Mouse (Mus musculus) C2C12 (cell line): ENCODE data around the gene Tfr2. TPM values are rescaled to one million over a fixed set of nuclear protein-coding genes. Genes with fewer than 3 reads are reported as not detected.

Experiments used
- H3K27me3 ChIP-seq: one replicate; pipeline ENCODE4 v1.6.1; 2011; ENCODE audit not compliant: control insufficient read depth, insufficient read depth, insufficient read length
- H3K36me3 ChIP-seq: one replicate; pipeline ENCODE4 v1.6.1; 2011; ENCODE audit not compliant: control insufficient read depth, insufficient read depth
- H3K4me3 ChIP-seq: one replicate; pipeline ENCODE4 v1.5.1; 2011; ENCODE audit warnings: mild to moderate bottlenecking, control low read depth; ENCODE audit not compliant: poor library complexity, insufficient read depth, severe bottlenecking
- H3K79me2 ChIP-seq: one replicate; pipeline ENCODE4 v1.6.1; 2011; ENCODE audit not compliant: control insufficient read depth, insufficient read depth
- H3K79me3 ChIP-seq: one replicate; pipeline ENCODE4 v1.6.1; 2011; ENCODE audit warnings: low read depth, control low read depth
- H3ac ChIP-seq: one replicate; pipeline ENCODE3; 2011; ENCODE audit warnings: low read depth; ENCODE audit not compliant: control insufficient read depth, insufficient read length
- CEBPB ChIP-seq: IDR thresholded peaks from one replicate; pipeline ENCODE4 v1.6.1; 2011; ENCODE audit warnings: low read depth, mild to moderate bottlenecking, control low read depth, moderate library complexity
- CTCF ChIP-seq: IDR thresholded peaks from one replicate; pipeline ENCODE4 v1.5.1; 2011; ENCODE audit not compliant: control insufficient read depth, insufficient read depth, insufficient read length
- FOSL1 ChIP-seq: IDR thresholded peaks from one replicate; pipeline ENCODE4 v1.8.0; 2011; ENCODE audit warnings: mild to moderate bottlenecking, low read length; ENCODE audit not compliant: poor library complexity, insufficient read depth, severe bottlenecking
- MAX ChIP-seq: IDR thresholded peaks from one replicate; pipeline ENCODE4 v1.6.1; 2011; ENCODE audit warnings: mild to moderate bottlenecking, control low read depth
- MYOD1 ChIP-seq: IDR thresholded peaks from one replicate; pipeline ENCODE4 v1.6.1; 2011; ENCODE audit warnings: low read depth; ENCODE audit not compliant: control insufficient read depth, insufficient read length
- MYOG ChIP-seq: IDR thresholded peaks from one replicate; pipeline ENCODE4 v1.6.1; 2011; ENCODE audit not compliant: control insufficient read depth, insufficient read length; ENCODE audit errors: extremely low read depth
- USF1 ChIP-seq: IDR thresholded peaks from one replicate; pipeline ENCODE4 v1.6.1; 2011; ENCODE audit warnings: low read depth, mild to moderate bottlenecking, control low read depth, moderate library complexity
- polyA plus RNA-seq: library from polyadenylated mRNA; unstranded; fragments of >200 nt; fragmentation: generic; extraction: Trizol; gene quantifications from one replicate; pipeline ENCODE4 v1.2.1, GENCODE M21; 2012; ENCODE audit warnings: missing spikeins

Gene Tfr2
- polyA plus RNA-seq, 1 experiment = 0.14 TPM

DNA sequence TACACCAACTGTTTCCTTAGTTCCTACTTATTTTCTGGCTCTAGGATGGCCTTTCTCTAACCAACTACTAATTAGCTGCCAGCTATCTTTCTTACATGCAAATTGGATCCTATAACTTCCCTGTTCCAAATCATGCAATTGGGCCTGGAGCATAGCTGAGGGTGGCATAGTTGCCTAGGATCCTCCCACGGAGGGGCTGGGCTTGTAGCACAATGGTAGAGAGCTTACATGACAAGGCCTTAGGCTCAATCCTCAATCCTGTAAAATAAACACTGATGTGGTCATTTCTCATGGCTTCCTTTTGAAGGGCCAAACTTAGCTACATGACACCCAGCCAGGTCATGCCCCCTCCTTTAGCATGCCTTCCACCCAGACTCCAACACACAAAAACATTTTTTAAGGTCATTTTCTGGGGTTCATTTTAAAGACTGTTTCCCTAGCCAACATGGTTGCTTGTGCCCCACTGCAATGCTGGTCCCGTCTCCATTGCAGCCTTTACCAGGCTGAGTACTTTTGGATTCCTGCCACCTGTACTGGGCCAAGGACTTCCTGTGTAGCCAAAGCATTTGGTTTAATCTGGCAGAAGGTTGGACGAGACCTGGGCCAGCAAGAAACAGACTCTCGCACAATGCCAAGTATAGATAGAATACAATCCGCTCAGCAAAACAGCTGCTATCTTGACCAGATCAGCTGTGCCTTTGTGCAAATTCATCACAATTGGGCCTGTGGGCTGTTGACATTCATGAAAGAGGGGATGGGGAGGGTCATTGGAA, 27.7 kb upstream of the Tfr2 start:
- H3K79me3 ChIP-seq = no peaks in the 10 kb centered on the region
- no peaks in the 10 kb centered on the region for H3K79me2 ChIP-seq
- H3K36me3 ChIP-seq = no peaks in the 10 kb centered on the region
- TF ChIP-seq MYOG (no peak), MAX (no peak), FOSL1 (no peak), CEBPB (no peak), USF1 (no peak), MYOD1 (no peak), CTCF (no peak)
- peaks cover 10% of the 10 kb centered on the region for H3K27me3 ChIP-seq
- H3ac ChIP-seq = no peak overlapping the region
- H3K4me3 ChIP-seq = no peak overlapping the region

DNA sequence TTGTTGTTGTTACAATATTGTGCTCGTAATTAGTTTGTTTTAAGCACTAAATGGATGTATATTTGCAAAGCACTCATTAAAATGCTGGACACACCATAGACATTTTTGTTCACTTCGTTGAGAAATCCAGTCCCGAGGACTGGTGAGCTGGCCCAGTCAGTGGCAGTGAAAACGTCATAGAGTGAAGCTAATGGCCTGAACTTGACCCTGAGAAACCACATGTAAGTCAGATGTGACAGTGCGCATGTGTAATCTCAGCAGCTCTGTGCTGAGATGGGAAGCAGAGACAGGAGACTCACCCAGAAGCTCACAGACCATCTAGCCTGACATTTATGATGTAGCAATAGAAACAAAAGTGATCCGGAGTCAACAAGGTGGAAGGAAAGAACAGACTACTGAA, 24.7 kb upstream of the Tfr2 start:
- H3K36me3 ChIP-seq = no peaks in the 10 kb centered on the region
- no peak overlapping the region for H3K4me3 ChIP-seq
- no peaks in the 10 kb centered on the region for H3K79me3 ChIP-seq
- H3K27me3 ChIP-seq = peaks cover 17% of the 10 kb centered on the region
- no peaks in the 10 kb centered on the region for H3K79me2 ChIP-seq
- TF ChIP-seq USF1 (no peak), CTCF (no peak), FOSL1 (no peak), CEBPB (no peak), MAX (no peak), MYOG (no peak), MYOD1 (no peak)
- H3ac ChIP-seq = no peak overlapping the region

DNA sequence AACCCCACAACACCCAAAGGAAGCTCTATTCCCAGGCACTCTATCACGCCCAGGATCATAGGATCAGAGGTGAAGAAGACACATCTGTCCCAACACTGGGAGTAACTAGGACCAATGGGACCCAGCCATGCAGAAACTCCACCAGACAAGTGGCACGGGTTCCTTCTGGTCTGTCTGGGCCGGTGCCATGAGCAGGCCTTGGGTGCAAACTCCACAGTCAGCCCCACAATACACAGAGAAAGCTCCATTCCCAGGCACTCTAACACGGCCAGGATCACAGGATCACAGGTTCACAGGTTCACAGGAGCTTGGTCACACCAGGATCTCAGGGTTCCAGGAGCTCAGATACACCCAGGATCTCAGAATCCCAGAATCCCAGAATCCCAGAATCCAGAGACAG, 24.0 kb upstream of the Tfr2 start:
- Histone ChIP-seq H3K27me3 (peaks cover 17% of the 10 kb centered on the region), H3K79me3 (no peaks in the 10 kb centered on the region), H3K36me3 (no peaks in the 10 kb centered on the region), H3K4me3 (no peak overlapping the region), H3K79me2 (no peaks in the 10 kb centered on the region), H3ac (no peak overlapping the region)
- no peak for TF ChIP-seq FOSL1

DNA sequence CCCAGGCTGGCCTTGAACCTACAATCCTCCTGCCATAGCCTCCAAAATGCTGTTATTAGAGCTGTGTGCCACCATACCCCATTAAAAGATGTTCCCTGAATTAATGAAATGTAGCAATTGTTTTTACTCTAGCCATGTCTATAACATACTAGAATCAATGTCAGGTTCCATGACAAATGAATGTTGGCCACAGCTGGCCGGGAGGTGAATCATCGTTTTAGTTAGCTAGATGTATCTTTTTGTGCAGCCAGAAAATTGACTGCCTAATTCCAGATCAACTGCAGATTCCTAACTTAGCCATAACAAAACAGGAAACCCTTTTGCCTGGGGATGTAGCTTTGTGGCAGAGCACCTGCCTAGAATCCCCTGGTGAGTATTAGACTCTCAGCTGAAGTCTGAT, 19.8 kb upstream of the Tfr2 start:
- H3K79me3 ChIP-seq = no peaks in the 10 kb centered on the region

DNA sequence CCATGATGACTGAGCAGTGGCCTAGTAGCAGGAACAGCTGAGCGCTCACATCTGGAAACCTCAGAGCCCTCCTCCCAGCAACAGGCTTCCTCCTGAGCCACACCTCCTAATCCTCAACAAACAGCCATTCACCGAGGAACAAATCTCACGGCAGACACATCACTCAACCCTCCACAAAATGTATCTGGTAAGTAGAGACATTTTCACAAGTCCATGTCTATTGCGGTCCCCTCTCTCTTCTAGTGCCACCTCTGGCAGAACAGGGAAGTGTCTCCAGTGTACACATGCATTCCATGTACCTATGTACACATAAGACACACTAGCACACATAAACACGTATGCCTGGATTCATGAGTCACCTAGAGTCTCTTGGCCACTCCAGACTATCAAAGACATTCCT, 18.5 kb upstream of the Tfr2 start:
- TF ChIP-seq CTCF (no peak), MYOG (no peak), MAX (no peak), MYOD1 (no peak), USF1 (no peak), FOSL1 (no peak), CEBPB (no peak)
- Histone ChIP-seq H3K27me3 (peaks cover 25% of the 10 kb centered on the region), H3K79me2 (no peaks in the 10 kb centered on the region)

More for the DNA sequence above, 19.8 kb upstream of the Tfr2 start:
- Histone ChIP-seq H3K36me3 (no peaks in the 10 kb centered on the region), H3K27me3 (peaks cover 25% of the 10 kb centered on the region), H3K79me2 (no peaks in the 10 kb centered on the region), H3K4me3 (no peak overlapping the region), H3ac (no peak overlapping the region)
- TF ChIP-seq USF1 = no peak
- no peak for TF ChIP-seq MYOG
- no peak for TF ChIP-seq CEBPB
- no peak for TF ChIP-seq CTCF
- TF ChIP-seq MYOD1 = no peak
- TF ChIP-seq MAX = no peak
- no peak for TF ChIP-seq FOSL1

DNA sequence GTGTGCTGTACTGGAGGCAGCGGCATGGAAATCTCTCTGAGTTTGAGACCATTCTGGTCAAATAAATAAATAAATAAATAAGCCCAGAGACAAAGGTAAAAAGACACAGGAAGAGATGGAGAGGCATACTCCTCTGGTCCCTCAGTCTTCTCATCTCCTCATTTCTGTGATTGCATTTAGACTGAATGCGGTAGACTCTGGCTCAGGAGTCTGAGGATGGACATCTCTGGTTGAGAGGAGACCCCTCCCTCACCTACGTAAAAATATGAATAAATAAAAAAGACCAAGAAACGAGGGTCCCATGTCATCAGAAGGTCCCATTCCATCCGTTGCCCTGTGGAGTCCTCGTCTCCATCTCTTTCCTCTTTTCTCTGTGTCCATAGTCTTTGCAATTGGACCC, 16.6 kb upstream of the Tfr2 start:
- no peaks in the 10 kb centered on the region for H3K79me2 ChIP-seq
- no peaks in the 10 kb centered on the region for H3K79me3 ChIP-seq
- TF ChIP-seq FOSL1 (no peak), MYOD1 (no peak), CTCF (no peak), MYOG (no peak), USF1 (no peak), CEBPB (no peak)
- H3ac ChIP-seq = no peak overlapping the region
- peaks cover 25% of the 10 kb centered on the region for H3K27me3 ChIP-seq
- H3K4me3 ChIP-seq = no peak overlapping the region
- H3K36me3 ChIP-seq = no peaks in the 10 kb centered on the region

More for the DNA sequence above, 18.5 kb upstream of the Tfr2 start:
- H3K4me3 ChIP-seq = no peak overlapping the region
- no peaks in the 10 kb centered on the region for H3K79me3 ChIP-seq
- H3K36me3 ChIP-seq = no peaks in the 10 kb centered on the region
- H3ac ChIP-seq = no peak overlapping the region
